Mouse (Mus musculus) erythroblast, embryonic 14.5 days (primary cell): ENCODE data around the gene Tpra1.

Source experiments
- GATA1 ChIP-seq: IDR thresholded peaks from 2 replicates; pipeline ENCODE4 v1.6.1; 2012; ENCODE audit warnings: low read length, inconsistent platforms, mixed read lengths
- TAL1 ChIP-seq: IDR thresholded peaks from 3 replicates; pipeline ENCODE4 v1.6.1; 2012; ENCODE audit warnings: low read length, inconsistent platforms, mixed read lengths

- no peak for TF ChIP-seq GATA1
- no peak for TF ChIP-seq TAL1
Observed at GRCm38 (mm10) chr6:88959834-88960233, 57.8 kb downstream of the Tpra1 start.
